In the genomic region with DNA sequence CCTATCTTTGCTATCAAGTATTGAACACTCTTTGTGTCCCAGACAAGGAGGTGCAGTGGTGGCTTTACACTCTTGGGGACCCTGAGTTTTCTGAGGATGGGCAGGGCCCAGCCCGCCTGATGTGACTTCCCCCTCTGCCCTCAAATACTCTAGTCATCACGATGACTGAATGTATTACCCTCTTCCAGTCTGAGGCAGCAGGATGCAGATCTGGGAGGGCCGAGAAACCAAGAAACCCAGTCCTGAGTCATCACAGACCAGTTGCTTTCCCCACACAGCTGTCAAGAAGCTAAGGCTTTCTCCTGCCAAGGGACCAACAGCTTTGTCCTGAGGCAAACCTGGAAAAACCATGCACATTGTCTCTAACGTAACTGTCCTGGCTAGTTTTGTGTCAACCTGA, we compare ENCODE assay signal across 11 mouse cellular contexts. TPM values are rescaled to one million over a fixed set of nuclear protein-coding genes. Genes with fewer than 3 reads are reported as not detected.
DNase-seq lines count a peak whose midpoint lies in the region; ATAC-seq lines count a peak whose summit lies in the region.
"Had no signal": no experiment of that assay in that cellular context is flagged by ENCODE, and none has a peak within 500 bp of the region (broad histone marks: within the 10 kb centered on the region; RNA-seq: fewer than 3 reads in every experiment).

No protein-coding gene starts in this region.

- peak; percentile 42 for DNase-seq in 3134 (ENCODE audit: extremely low read depth, insufficient read length, low spot score)
- peak; percentile 42 for DNase-seq in MEL-GATA-1-ER (ENCODE audit: extremely low read depth, low read depth)
- no peak for DNase-seq in adrenal gland, postnatal 10 days
- DNase-seq in heart, postnatal 36 days: no peak
- no peak for DNase-seq in heart, postnatal 14 days
- DNase-seq in adrenal gland, adult (ENCODE audit: inconsistent age in 2 of 2, low spot score in 1 of 2): no peak
- DNase-seq: cerebellum, adult 8-10 months; gastrocnemius, postnatal 36 days had no signal

- peak; percentile 39 for ATAC-seq in granulocyte monocyte progenitor cell, adult 5-6 weeks (replicated peaks; ENCODE audit: poor library complexity, severe bottlenecking)
- ATAC-seq in megakaryocyte, adult 5-6 weeks (ENCODE audit: poor library complexity, severe bottlenecking): peak; percentile 44
- ATAC-seq: hindbrain, postnatal 0 days had no signal

- intact Hi-C loops in heart, postnatal 36 days (cut with DNase I): no loop called here
- intact Hi-C loops in heart, postnatal 14 days (cut with DNase I): no loop called here

RNA-seq across cellular contexts. Expression of a gene that starts 2.9 kb away (rescaled TPM):
- total RNA-seq in granulocyte monocyte progenitor cell, adult 5-6 weeks (2014; fragmentation: Nextera tagmentation): 387 and 445 TPM in 2 replicates
- 356 and 457 TPM in 2 replicates for total RNA-seq in granulocyte monocyte progenitor cell, adult 5-6 weeks (2017)
- total RNA-seq in megakaryocyte, adult 5-6 weeks (2015): 1,517 and 1,767 TPM in 2 replicates
- 1,236 and 1,298 TPM in 2 replicates for total RNA-seq in megakaryocyte, adult 5-6 weeks (2017)
- total RNA-seq in adrenal gland, postnatal 10 days (2021): 10 to 100 TPM; 10.3 to 15.3 TPM
- 10 to 100 TPM; 13.4 to 26.8 TPM for total RNA-seq in heart, postnatal 36 days (2021)
- 10 to 100 TPM; 13.2 to 16.8 TPM for total RNA-seq in heart, postnatal 14 days (2021)

Comparison
In these comparisons a context has a peak if more than half of its experiments do, and no peak if none do; other contexts are left out.
1. DNase-seq: peak in 3134 (single experiment) and MEL-GATA-1-ER (single experiment); none in adrenal gland, postnatal 10 days (single experiment), heart, postnatal 36 days (0 of 2), heart, postnatal 14 days (0 of 2) and adrenal gland, adult (0 of 2).
2. RNA of a gene that starts 2.9 kb away (total RNA-seq): 1,236 to 1,767 TPM in megakaryocyte, adult 5-6 weeks and 356 to 457 TPM in granulocyte monocyte progenitor cell, adult 5-6 weeks; 13.4 to 26.8 TPM in heart, postnatal 36 days, 13.2 to 16.8 TPM in heart, postnatal 14 days and 10.3 to 15.3 TPM in adrenal gland, postnatal 10 days; every median in the first group is over 10 times any median in the second.